Mouse (Mus musculus) ovary, adult 2 months (tissue): ENCODE measurements around the gene Pfdn5. TPM values are rescaled to one million over a fixed set of nuclear protein-coding genes. Genes with fewer than 3 reads are reported as not detected.

Source experiments
- polyA plus RNA-seq: library from polyadenylated mRNA; depleted of rRNA; stranded (reverse); fragments of >200 nt; gene quantifications from 2 replicates; pipeline ENCODE4 v1.2.3, GENCODE M21; 2012; rRNA removed

The Pfdn5 gene
- polyA plus RNA-seq: 77.8 and 110 TPM in 2 replicates

GRCm38 (mm10) chr15:102326022-102326576 lies at the start of gene Pfdn5:
Pfdn5 (plus strand) TSS chr15:102326116.

GRCm38 (mm10) chr15:102279092-102279782 lies 46.7 kb upstream of the Pfdn5 start, which contains the start of gene Mfsd5:
Mfsd5 (plus strand) TSS chr15:102279454.

GRCm38 (mm10) chr15:102295633-102296367 lies 30.1 kb upstream of the Pfdn5 start, which contains the start of gene Espl1:
Espl1 (plus strand) TSS chr15:102296266.

GRCm38 (mm10) chr15:102331610-102332015 lies 5.7 kb downstream of the Pfdn5 start, which contains the start of gene Myg1:
Myg1 (plus strand) TSS chr15:102331709.

GRCm38 (mm10) chr15:102350138-102350941 lies 24.4 kb downstream of the Pfdn5 start, which contains the start of gene Aaas:
Aaas (minus strand) TSS chr15:102350771.

GRCm38 (mm10) chr15:102366733-102367344 lies 40.9 kb downstream of the Pfdn5 start, which contains the start of gene Sp7:
Sp7 (minus strand) TSS chr15:102367182.

Other genes with a start within 250 kb of the Pfdn5 start
- gene Tns2, start 225.7 kb upstream of the Pfdn5 start, polyA plus RNA-seq: 64.5 and 83.6 TPM in 2 replicates
- gene Spryd3, start 189.9 kb upstream of the Pfdn5 start, polyA plus RNA-seq: 41.3 and 46.7 TPM in 2 replicates
- gene Igfbp6, start 181.8 kb upstream of the Pfdn5 start, polyA plus RNA-seq: 333 and 349 TPM in 2 replicates
- gene Soat2, start 175.6 kb upstream of the Pfdn5 start, polyA plus RNA-seq: 2.1 and 2.9 TPM in 2 replicates
- 33.0 and 35.9 TPM in 2 replicates for gene Zfp740, start 122.9 kb upstream of the Pfdn5 start, polyA plus RNA-seq
- gene Csad, start 121.4 kb upstream of the Pfdn5 start, polyA plus RNA-seq: 137 and 169 TPM in 2 replicates
- 5.7 and 6.7 TPM in 2 replicates for gene Itgb7, start 94.2 kb upstream of the Pfdn5 start, polyA plus RNA-seq
- gene Rarg, start 68.6 kb upstream of the Pfdn5 start, polyA plus RNA-seq: 57.9 and 65.1 TPM in 2 replicates
- gene Gm9918, start 55.6 kb upstream of the Pfdn5 start, polyA plus RNA-seq: 0.77 and 1.0 TPM in 2 replicates
- 119 and 129 TPM in 2 replicates for gene Mfsd5, start 46.7 kb upstream of the Pfdn5 start, polyA plus RNA-seq
- gene Espl1, start 29.9 kb upstream of the Pfdn5 start, polyA plus RNA-seq: 12.0 and 16.4 TPM in 2 replicates
- gene Myg1, start 5.6 kb downstream of the Pfdn5 start, polyA plus RNA-seq: 58.9 and 73.8 TPM in 2 replicates
- gene Aaas, start 24.7 kb downstream of the Pfdn5 start, polyA plus RNA-seq: 44.6 and 50.1 TPM in 2 replicates
- gene Sp7, start 41.1 kb downstream of the Pfdn5 start, polyA plus RNA-seq: 1.7 and 2.3 TPM in 2 replicates
- 19.1 and 23.3 TPM in 2 replicates for gene Sp1, start 80.0 kb downstream of the Pfdn5 start, polyA plus RNA-seq
- 150 and 164 TPM in 2 replicates for gene Amhr2, start 119.3 kb downstream of the Pfdn5 start, polyA plus RNA-seq
- gene Prr13, start 132.9 kb downstream of the Pfdn5 start, polyA plus RNA-seq: 105 and 108 TPM in 2 replicates
- 416 and 676 TPM in 2 replicates for gene Pcbp2, start 144.4 kb downstream of the Pfdn5 start, polyA plus RNA-seq
- gene Gm10337, start 177.6 kb downstream of the Pfdn5 start, polyA plus RNA-seq: not detected in 2 replicates
- 19.0 and 19.6 TPM in 2 replicates for gene Map3k12, start 190.9 kb downstream of the Pfdn5 start, polyA plus RNA-seq
- gene Tarbp2, start 192.1 kb downstream of the Pfdn5 start, polyA plus RNA-seq: 89.7 and 90.4 TPM in 2 replicates
- 3.8 and 4.0 TPM in 2 replicates for gene Npff, start 198.8 kb downstream of the Pfdn5 start, polyA plus RNA-seq